Comparison of ENCODE assay signal across 9 mouse cellular contexts in genomic region chr5:88766863-88767262, GRCm38 (mm10). TPM values are rescaled to one million over a fixed set of nuclear protein-coding genes. Genes with fewer than 3 reads are reported as not detected.
DNase-seq lines count a peak whose midpoint lies in the region; ATAC-seq and TF ChIP-seq lines count a peak whose summit lies in the region.
"Had no signal": no experiment of that assay in that cellular context is flagged by ENCODE, and none has a peak within 500 bp of the region (broad histone marks: within the 10 kb centered on the region; RNA-seq: fewer than 3 reads in every experiment).

No protein-coding gene starts in this region.

- peak overlapping the region; percentile 69 for H3K4me2 ChIP-seq in liver, embryonic 11.5 days

- no peaks in the 10 kb centered on the region for H3K27me3 ChIP-seq in spleen, adult 2 months (ENCODE audit: control insufficient read depth, insufficient read depth, low read length)
- no peaks in the 10 kb centered on the region for H3K27me3 ChIP-seq in liver, embryonic 11.5 days (replicated peaks; ENCODE audit: control insufficient read depth, insufficient read depth, low read length)

- peak overlapping the region; percentile 61 for H3K27ac ChIP-seq in spleen, adult 2 months (ENCODE audit: insufficient read depth, low read length)
- H3K27ac ChIP-seq in liver, embryonic 11.5 days (ENCODE audit: low read depth, low read length), result no peak overlapping the region

- H3K9ac ChIP-seq in liver, embryonic 11.5 days (ENCODE audit: low read depth, low read length), result peak overlapping the region; percentile 86

- no peak for TF ChIP-seq CTCF in spleen, adult 2 months (IDR thresholded peaks at IDR 0.05; ENCODE audit: extremely low read depth, insufficient read depth, insufficient read length, insufficient replicate concordance)

- no peak for TF ChIP-seq POLR2A in spleen, adult 2 months (IDR thresholded peaks at IDR 0.05; ENCODE audit: low read depth, low read length)

- intact Hi-C loops in gastrocnemius, postnatal 14 days (cut with DNase I; ENCODE audit: low total_unique reads), result loop anchor here (10.0 kb wide), 1 partner anchor 82 kb away; no protein-coding TSS in a partner anchor

- 57% methylated on average over 5 of the region's 5 CpGs for WGBS in spleen, adult 2 months
- 74% methylated on average over 5 of the region's 5 CpGs for WGBS in liver, embryonic 11.5 days

- H3K4me3 ChIP-seq in spleen, adult 2 months (ENCODE audit: extremely low read depth, insufficient read depth, insufficient read length), result no peak overlapping the region; the same call in 1 of the 2 replicates
- peak overlapping the region; percentile 71 for H3K4me3 ChIP-seq in liver, embryonic 11.5 days (ENCODE audit: low read depth, low read length)

- H3K36me3 ChIP-seq in spleen, adult 2 months (ENCODE audit: control insufficient read depth, insufficient read depth, low read length), result peaks cover 3% of the 10 kb centered on the region; the same call in 1 of the 2 replicates
- peaks cover 13% of the 10 kb centered on the region; the same call in 1 of the 2 replicates for H3K36me3 ChIP-seq in liver, embryonic 11.5 days (ENCODE audit: control insufficient read depth, insufficient read depth, low read length)

- no peaks in the 10 kb centered on the region for H3K9me3 ChIP-seq in liver, embryonic 11.5 days (ENCODE audit: control insufficient read depth, low read length)

- no peak for DNase-seq in spleen, adult 2 months (ENCODE audit: low read depth in 1 of 2, low spot score in 2 of 2)
- DNase-seq in spleen, postnatal 4 days (ENCODE audit: low spot score in 2 of 2), result no peak
- DNase-seq in liver, embryonic 11.5 days (ENCODE audit: low spot score), result no peak
- DNase-seq in layer of hippocampus, adult 18-20 months (ENCODE audit: low spot score in 2 of 2), result no peak
- DNase-seq in ovary, postnatal 36 days (ENCODE audit: low spot score), result no peak
- no peak for DNase-seq in gastrocnemius, postnatal 14 days
- DNase-seq: lung, adult 18-20 months had no signal

- ATAC-seq in erythroid progenitor cell, adult 5-6 weeks (replicated peaks; ENCODE audit: low FRiP score, poor library complexity, severe bottlenecking), result 0 out of 2 replicates have a peak, but pooled peaks have one; percentile 18
- ATAC-seq in liver, embryonic 11.5 days (replicated peaks; ENCODE audit: low FRiP score), result no peak
- peak; percentile 58 for ATAC-seq in neutrophil, adult 5-6 weeks (ENCODE audit: extremely low read depth, insufficient number of reproducible peaks, low FRiP score, poor library complexity, severe bottlenecking)

- H3K4me1 ChIP-seq in spleen, adult 2 months (ENCODE audit: control insufficient read depth, insufficient read depth, insufficient read length), result peaks cover 6% of the 10 kb centered on the region; the same call in 1 of the 2 replicates
- peaks cover 29% of the 10 kb centered on the region for H3K4me1 ChIP-seq in liver, embryonic 11.5 days (replicated peaks; ENCODE audit: control insufficient read depth, insufficient read depth, low read length)

RNA-seq across cellular contexts. Expression of gene Dck, which starts 2.1 kb away (rescaled TPM):
- polyA plus RNA-seq in spleen, adult 2 months (2012; rRNA removed), result 6.7 and 8.6 TPM in 2 replicates
- total RNA-seq in erythroid progenitor cell, adult 5-6 weeks (2015; ENCODE audit: low replicate concordance), result 222 and 280 TPM in 2 replicates
- 190 and 208 TPM in 2 replicates for total RNA-seq in erythroid progenitor cell, adult 5-6 weeks (2017; ENCODE audit: low replicate concordance)
- polyA plus RNA-seq in liver, embryonic 11.5 days (2014; fragmentation: Nextera tagmentation; extraction: Ambion mirVana), result 87.7 and 98.8 TPM in 2 replicates
- 146 and 157 TPM in 2 replicates for total RNA-seq in neutrophil, adult 5-6 weeks (2017)
- 10 to 100 TPM; 12.1 to 12.5 TPM for total RNA-seq in layer of hippocampus, adult 18-20 months (2021)
- total RNA-seq in gastrocnemius, postnatal 14 days (2021), result 1 to 10 TPM; 2.6 to 3.8 TPM

RNA-seq across cellular contexts. Expression of gene Mob1b, which starts 46.2 kb away (rescaled TPM):
- 1.1 and 1.3 TPM in 2 replicates for polyA plus RNA-seq in spleen, adult 2 months (2012; rRNA removed)
- total RNA-seq in erythroid progenitor cell, adult 5-6 weeks (2015; ENCODE audit: low replicate concordance), result 28.1 and 57.8 TPM in 2 replicates
- 19.1 and 28.9 TPM in 2 replicates for total RNA-seq in erythroid progenitor cell, adult 5-6 weeks (2017; ENCODE audit: low replicate concordance)
- polyA plus RNA-seq in liver, embryonic 11.5 days (2014; fragmentation: Nextera tagmentation; extraction: Ambion mirVana), result 16.0 TPM in 2 replicates
- total RNA-seq in neutrophil, adult 5-6 weeks (2017), result 16.4 and 16.7 TPM in 2 replicates
- total RNA-seq in layer of hippocampus, adult 18-20 months (2021), result 10 to 100 TPM; 25.4 to 26.8 TPM
- 10 to 100 TPM; 25.8 to 29.9 TPM for total RNA-seq in gastrocnemius, postnatal 14 days (2021)

Comparison
In these comparisons a context has a peak if more than half of its experiments do, and no peak if none do; other contexts are left out.
1. RNA of gene Dck, which starts 2.1 kb away (total RNA-seq): 190 to 280 TPM in erythroid progenitor cell, adult 5-6 weeks and 146 to 157 TPM in neutrophil, adult 5-6 weeks; 12.1 to 12.5 TPM in layer of hippocampus, adult 18-20 months and 2.6 to 3.8 TPM in gastrocnemius, postnatal 14 days; every median in the first group is over 10 times any median in the second.